Mouse (Mus musculus): Measurements from ENCODE around the gene Abca8b.

GRCm38 (mm10) chr11:110037795-110038194 is 42.1 kb upstream of the Abca8b start:
- TF ChIP-seq CTCF (conservative IDR thresholded peaks at IDR 0.05 in 1 of 2, IDR thresholded peaks at IDR 0.05 in 1 of 2; ENCODE audit: low read depth in 2 of 2, low read length in 2 of 2) (no peak), MXI1 (IDR thresholded peaks at IDR 0.05; ENCODE audit: low read depth, low read length) (no peak), SMC3 (IDR thresholded peaks at IDR 0.05; ENCODE audit: low read depth, low read length) (no peak), POLR2A (IDR thresholded peaks at IDR 0.05; ENCODE audit: low read depth, low read length) (no peak), USF1 (IDR thresholded peaks at IDR 0.05; ENCODE audit: low read depth, low read length) (no peak), USF2 (conservative IDR thresholded peaks at IDR 0.05; ENCODE audit: low read depth, low read length) (no peak), HCFC1 (IDR thresholded peaks at IDR 0.05; ENCODE audit: low read depth, low read length) (no peak)

All from CH12.LX (cell line).